Mouse (Mus musculus) layer of hippocampus, postnatal 10 days (tissue): ENCODE results near the gene Ttc39d. TPM values are rescaled to one million over a fixed set of nuclear protein-coding genes. Genes with fewer than 3 reads are reported as not detected.
"Not testable (repeated sequence)": the region's sequence is repeated elsewhere in the genome, so short reads cannot be mapped to it uniquely, and the experiment has no call there.

Experiments used
- DNase-seq, 2 experiments: peaks; one replicate each; pipeline ENCODE4 v3.0.0; 2021; ENCODE audit warnings: low spot score in 2 of 2
- long read RNA-seq: library from polyadenylated mRNA; stranded (forward); transcript quantifications from one replicate; pipeline ENCODE4 v2.0.0, GENCODE M21; 2023
- total RNA-seq, 2 experiments: library from RNA; stranded (reverse); gene quantifications; 2 replicates each; pipeline ENCODE4 v1.2.3; 2021

The Ttc39d gene
- total RNA-seq = under 1 TPM; 0.16 to 0.22 TPM
- long read RNA-seq = 0 reads

GRCm38 (mm10) chr17:80206671-80207581 lies at the start of gene Ttc39d, which contains the start of gene Srsf7:
Gene Ttc39d, plus strand, starts transcription at chr17:80207460.
Gene Srsf7, minus strand, starts transcription at chr17:80207307.
- DNase-seq = peak; percentile 99

- no peak for DNase-seq
These were observed 49.8 kb upstream of the Ttc39d start for GRCm38 (mm10) chr17:80157489-80157888.

- peak; percentile 69 to 79 for DNase-seq
These were observed 46.8 kb upstream of the Ttc39d start for GRCm38 (mm10) chr17:80160454-80160853.

GRCm38 (mm10) chr17:80163991-80164390 lies 43.3 kb upstream of the Ttc39d start:
- no peak for DNase-seq

- DNase-seq = peak; percentile 62
These were observed 41.5 kb upstream of the Ttc39d start for GRCm38 (mm10) chr17:80165741-80166140.

GRCm38 (mm10) chr17:80166346-80166745 lies 40.9 kb upstream of the Ttc39d start:
- DNase-seq = no peak

GRCm38 (mm10) chr17:80167436-80167835 lies 39.8 kb upstream of the Ttc39d start:
- DNase-seq = no peak

- peak in 1 of 2 experiments; percentile 31 for DNase-seq
These were observed 39.4 kb upstream of the Ttc39d start for GRCm38 (mm10) chr17:80167851-80168251.

GRCm38 (mm10) chr17:80168425-80169182 lies 38.7 kb upstream of the Ttc39d start:
- DNase-seq = peak; percentile 61 to 63

- DNase-seq = no peak
These were observed 37.5 kb upstream of the Ttc39d start for GRCm38 (mm10) chr17:80169792-80170191.

GRCm38 (mm10) chr17:80170951-80171350 lies 36.3 kb upstream of the Ttc39d start:
- no peak for DNase-seq

- DNase-seq = no peak
These were observed 35.3 kb upstream of the Ttc39d start for GRCm38 (mm10) chr17:80171948-80172347.

- no peak for DNase-seq
These were observed 34.5 kb upstream of the Ttc39d start for GRCm38 (mm10) chr17:80172761-80173160.

GRCm38 (mm10) chr17:80173708-80174107 lies 33.6 kb upstream of the Ttc39d start:
- DNase-seq = no peak

- no peak for DNase-seq
These were observed 33.1 kb upstream of the Ttc39d start for GRCm38 (mm10) chr17:80174146-80174545.

GRCm38 (mm10) chr17:80174699-80175385 lies 32.4 kb upstream of the Ttc39d start:
- no peak for DNase-seq

GRCm38 (mm10) chr17:80175386-80175739 lies 31.9 kb upstream of the Ttc39d start:
- no peak for DNase-seq

GRCm38 (mm10) chr17:80175966-80176365 lies 31.3 kb upstream of the Ttc39d start:
- no peak for DNase-seq

GRCm38 (mm10) chr17:80178846-80179245 lies 28.4 kb upstream of the Ttc39d start:
- not testable (repeated sequence) for DNase-seq

GRCm38 (mm10) chr17:80179959-80180358 lies 27.3 kb upstream of the Ttc39d start:
- peak; percentile 73 to 81 for DNase-seq

- DNase-seq = no peak
These were observed 26.8 kb upstream of the Ttc39d start for GRCm38 (mm10) chr17:80180468-80180867.
